Mouse (Mus musculus) spleen, adult 2 months (tissue): Measurements from ENCODE around the gene Rbfox1.

Experiments
- CTCF ChIP-seq: fragments of 200-500 bp; IDR thresholded peaks from 2 replicates; pipeline ENCODE4 v1.5.1; 2011; ENCODE audit warnings: mild to moderate bottlenecking, inconsistent platforms; ENCODE audit not compliant: insufficient read depth, insufficient read length, insufficient replicate concordance; ENCODE audit errors: extremely low read depth
- POLR2A ChIP-seq: fragments of 200-500 bp; IDR thresholded peaks from 2 replicates; pipeline ENCODE4 v1.6.1; 2011; ENCODE audit warnings: low read depth, low read length, inconsistent platforms

GRCm38 (mm10) chr16:7093686-7094085 lies 1208.5 kb downstream of the Rbfox1 start:
- no peak for TF ChIP-seq POLR2A
- TF ChIP-seq CTCF: no peak
